Mouse (Mus musculus) erythroblast, adult 5-6 weeks (primary cell): Measurements from ENCODE around the gene Cdt1. TPM values are rescaled to one million over a fixed set of nuclear protein-coding genes. Genes with fewer than 3 reads are reported as not detected.

Experiments
- ATAC-seq: replicated peaks from 2 replicates; pipeline ENCODE4 v1.8.0; 2016; ENCODE audit warnings: moderate number of reproducible peaks, mild to moderate bottlenecking, moderate TSS enrichment, inconsistent platforms; ENCODE audit not compliant: poor library complexity, low FRiP score, severe bottlenecking
- total RNA-seq, 2 experiments: library from RNA; stranded (forward) in 1 of 2; stranded (reverse) in 1 of 2; fragments of 150-400 nt in 1 of 2; fragments of 200-764, 138-1000 nt in 1 of 2; gene quantifications; 2 replicates each; pipeline versions ENCODE4 v1.2.3 to v1.2.4; 2015 to 2017; ENCODE audit warnings: low replicate concordance in 2 of 2

Cdt1 gene
- total RNA-seq, 2 experiments from 2014 or later, result 16.1 to 38.2 TPM

DNA sequence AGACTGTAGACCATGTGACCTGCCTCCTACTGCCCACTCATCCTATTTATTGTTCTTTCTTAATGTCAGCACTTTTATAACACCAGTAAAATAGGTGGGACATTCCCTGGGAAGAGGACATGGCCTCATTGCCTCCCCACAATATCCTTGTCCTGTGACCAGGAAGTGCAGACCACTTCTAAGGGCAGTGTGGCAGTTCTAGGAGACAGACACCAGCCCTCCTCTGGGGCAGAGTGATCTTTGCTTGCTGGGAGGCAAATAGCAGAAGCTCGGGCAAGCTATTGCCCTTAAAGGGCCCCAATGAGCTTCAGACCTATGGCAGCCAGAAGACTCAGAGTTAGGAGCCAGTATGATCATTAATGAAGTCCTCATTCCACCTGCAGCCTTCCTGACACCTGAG, 36.8 kb downstream of the Cdt1 start:
- no peak for ATAC-seq

DNA sequence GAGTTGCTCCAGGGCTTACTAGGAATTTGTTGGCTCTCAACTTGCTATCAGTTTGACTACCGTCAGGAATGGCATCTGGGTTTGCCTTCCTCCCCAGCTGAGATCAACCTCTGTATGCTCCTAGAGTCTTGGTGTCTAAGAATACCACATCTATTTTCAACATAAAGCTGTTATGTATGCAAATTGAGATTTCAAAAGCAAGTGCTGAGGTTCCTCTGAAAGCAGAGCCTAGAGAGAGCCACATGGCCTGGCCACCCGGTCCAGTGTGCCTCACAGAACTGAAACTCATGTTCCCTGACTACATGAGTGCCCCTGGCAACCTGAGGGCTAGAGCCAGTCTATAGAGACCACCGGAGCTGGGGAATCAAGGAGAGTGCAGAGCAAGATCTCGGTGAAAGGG, 37.6 kb downstream of the Cdt1 start:
- ATAC-seq, result no peak

DNA sequence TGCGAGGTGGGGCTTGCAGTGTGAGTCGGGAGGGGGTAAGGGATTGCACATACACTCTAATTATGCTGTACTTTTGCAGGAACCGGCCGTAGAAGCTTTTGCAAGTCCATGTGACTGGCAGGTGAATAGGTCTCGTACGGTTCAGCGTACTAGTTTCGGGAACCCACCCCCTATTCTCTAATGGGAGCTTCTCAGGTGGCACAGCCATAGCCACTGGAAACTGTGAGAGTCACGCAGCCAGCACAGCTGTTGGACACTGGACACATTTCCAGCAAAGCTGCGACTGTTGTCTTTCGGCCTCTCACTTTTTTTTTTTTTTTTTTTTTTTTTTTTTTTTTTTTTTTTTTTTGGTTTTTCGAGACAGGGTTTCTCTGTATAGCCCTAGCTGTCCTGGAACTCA, 39.0 kb downstream of the Cdt1 start:
- no peak for ATAC-seq

DNA sequence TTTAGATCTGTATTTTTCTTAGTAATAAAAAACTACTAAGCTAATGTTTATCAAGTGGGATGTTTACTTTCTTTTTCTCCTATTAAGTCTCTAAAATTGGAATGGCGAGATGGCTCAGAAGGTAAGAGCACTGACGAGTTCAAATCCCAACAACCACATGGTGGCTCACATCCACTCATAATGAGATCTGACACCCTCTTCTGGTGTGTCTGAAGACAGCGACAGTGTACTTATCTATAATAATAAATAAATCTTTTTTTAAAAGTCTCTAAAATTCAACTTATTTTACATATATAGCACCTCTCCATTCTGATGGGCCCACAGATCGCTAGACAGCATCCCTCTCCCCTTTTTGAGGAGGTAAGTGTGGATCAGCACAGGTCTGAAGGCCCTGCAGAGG, 42.4 kb downstream of the Cdt1 start:
- ATAC-seq, result no peak

DNA sequence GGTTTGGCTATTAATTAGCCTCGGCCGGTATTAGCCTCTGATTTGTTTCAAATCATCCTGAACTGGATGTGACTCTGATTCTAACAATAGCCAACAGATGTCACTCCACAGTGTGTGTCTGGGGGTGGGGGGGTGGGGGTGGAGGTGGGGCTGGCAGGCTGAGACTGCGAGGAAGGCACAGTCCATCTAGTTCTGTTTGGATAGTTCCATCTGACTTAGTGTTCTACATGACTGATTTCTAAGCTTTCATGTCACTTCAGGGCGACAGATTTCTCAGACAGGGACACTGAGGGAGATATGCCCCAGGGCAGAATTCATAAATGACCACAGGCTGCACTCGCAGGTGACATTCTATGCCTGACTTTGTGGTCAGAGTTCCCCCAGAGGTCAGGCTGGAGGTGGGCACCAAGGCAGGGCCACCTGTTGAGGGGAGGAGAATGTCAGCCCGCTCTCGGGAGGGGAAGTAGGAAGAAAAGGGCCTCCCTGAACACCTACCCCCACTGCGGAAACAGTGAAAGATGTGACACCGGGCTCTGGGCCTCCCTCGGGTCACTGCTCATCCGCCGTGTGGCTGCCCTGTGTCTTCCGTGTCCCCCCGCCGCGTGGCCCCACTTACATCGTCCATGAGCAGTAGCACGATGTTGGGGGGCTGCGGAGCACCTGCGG, 42.9 kb downstream of the Cdt1 start:
- no peak for ATAC-seq

DNA sequence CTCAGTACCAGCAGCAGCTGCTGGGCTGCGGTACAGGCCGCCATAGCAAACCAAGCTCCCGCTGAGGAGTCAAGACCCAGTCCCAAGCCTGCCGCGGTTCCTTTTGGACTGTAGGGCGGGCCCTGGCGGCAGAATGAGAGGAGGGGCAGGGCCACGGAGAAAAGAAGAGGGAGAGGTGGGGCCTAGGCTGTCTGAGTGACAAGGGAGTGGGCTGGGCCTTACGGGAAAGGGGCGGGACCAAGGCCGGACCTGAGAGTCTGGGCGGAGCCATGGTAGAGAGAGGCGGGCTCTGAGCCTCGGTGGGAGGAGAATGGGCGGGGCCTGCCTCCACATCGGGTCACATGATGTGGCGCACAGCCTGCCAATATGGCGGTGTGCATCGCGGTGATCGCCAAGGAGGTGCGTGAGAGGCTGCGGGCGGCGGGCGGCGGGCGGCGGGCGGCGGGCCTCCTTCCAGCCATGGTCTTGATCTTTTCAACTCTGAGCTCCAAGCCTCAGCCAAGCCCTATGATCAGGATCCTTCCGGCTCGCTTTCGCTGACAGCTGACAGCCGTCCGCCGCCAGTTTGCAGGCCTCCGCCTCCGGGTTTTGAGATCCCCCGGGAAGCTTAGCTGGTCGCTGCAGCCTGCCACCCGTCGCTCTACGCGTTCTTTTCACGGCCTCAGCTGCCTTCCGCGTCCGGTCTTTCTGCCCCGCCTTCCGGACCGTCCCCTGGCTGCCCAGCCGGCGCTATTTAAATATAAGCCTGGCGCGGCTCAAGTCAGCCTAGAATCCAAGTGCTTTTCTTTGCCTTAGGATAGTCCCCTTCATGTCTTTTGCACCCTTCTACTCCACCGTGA, 43.7 kb downstream of the Cdt1 start, which contains the start of the genes Galns and Trappc2l:
Galns (minus strand) TSS at position 169 of the 839 bp plus-strand sequence.
Trappc2l (plus strand) TSS at position 346 of the 839 bp plus-strand sequence.
- ATAC-seq, result peak; percentile 94

DNA sequence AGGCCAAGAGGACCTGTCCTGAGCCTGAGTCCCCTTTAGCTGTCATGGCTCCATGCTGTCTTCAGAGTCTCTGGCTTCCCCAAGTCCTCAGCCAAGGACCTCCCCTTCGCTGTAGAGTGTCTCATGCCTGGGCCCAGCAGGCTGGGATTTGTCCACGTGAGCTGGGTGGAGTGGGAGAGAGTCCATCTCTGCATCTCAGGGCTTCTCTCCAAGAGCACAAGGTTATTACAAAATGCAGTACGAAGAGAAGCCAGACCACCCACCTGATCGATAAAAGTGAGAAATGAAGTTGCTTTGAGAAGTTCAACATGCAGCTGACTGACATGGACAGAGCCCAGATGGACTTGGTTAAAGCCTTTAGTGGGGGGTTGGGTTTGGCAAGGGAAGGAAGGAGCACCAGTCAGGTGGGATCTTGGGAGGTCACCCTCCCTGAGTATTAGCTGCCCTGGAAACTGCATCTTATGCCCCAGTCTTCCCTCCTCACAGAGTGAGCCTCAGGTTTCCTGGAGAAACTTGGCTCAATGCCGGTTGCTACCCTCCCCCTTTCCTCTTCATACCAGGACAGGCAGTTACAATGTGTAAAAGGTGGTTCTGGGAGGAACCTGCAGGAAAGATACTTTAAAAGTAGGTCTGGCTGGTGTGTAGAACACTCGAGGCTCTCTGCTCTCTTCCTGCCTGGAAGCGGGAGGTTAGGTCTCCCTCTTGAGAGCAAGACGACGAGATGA, 48.5 kb downstream of the Cdt1 start:
- no peak for ATAC-seq

DNA sequence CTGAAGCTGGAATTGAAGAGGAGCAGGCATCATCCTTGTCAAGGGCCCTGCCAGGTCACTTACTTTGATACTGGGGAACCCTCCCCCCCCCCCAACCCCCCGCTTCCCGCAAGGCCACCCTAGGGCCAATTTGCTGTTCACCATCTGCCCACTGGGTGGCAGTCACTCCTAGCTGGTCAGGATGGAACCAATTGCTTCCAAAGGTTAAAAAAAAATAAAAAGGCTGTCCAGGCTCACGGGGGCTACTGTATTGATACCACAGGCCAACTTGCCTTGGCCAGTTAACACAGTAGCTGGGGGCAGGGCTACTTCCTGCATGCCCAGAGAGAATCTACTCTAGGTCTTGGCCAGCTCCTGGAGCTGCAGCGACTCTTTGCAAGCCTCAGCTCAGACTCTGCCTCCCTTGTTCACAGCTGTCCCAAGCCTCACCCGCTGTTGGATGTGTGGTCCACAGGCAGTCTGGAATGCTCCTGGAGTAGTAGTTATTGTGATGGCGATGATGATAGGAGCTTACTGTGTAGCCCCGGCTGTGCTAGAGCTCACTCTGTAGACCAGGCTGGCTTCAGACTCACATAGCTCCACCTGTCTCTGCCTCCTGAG, 50.2 kb downstream of the Cdt1 start:
- peak; percentile 50 for ATAC-seq

DNA sequence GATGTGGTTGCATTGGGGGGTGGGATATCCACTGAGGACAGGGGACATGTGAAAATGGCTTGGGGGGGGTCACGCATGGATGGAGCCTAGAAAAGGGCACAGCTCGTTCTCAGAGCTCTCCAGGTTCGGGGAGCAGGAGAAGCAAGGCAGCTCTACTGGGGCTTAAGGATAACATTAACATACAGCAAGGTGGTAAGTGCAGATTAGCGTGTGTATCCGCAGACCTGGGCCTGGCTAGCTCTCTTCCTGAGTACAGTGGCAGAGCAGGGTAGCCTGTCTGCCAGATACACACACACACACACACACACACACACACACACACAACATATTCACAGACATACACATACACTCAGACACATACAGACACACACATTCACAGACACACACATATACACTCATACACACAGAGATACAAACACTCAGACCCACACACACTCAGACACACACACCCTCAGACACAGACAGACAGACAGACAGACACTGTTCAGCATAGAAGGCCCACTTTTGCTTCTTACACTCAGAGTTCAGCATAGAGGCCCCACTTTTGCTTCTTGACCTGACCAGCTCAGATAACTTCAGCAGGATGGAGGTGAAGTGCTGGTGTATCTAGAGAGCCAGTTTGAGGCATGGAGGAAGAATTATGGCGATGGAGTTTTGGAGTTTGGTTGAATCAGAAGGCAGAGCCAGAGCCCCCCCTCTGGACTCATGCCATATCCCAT, 51.0 kb downstream of the Cdt1 start:
- peak; percentile 85 for ATAC-seq

DNA sequence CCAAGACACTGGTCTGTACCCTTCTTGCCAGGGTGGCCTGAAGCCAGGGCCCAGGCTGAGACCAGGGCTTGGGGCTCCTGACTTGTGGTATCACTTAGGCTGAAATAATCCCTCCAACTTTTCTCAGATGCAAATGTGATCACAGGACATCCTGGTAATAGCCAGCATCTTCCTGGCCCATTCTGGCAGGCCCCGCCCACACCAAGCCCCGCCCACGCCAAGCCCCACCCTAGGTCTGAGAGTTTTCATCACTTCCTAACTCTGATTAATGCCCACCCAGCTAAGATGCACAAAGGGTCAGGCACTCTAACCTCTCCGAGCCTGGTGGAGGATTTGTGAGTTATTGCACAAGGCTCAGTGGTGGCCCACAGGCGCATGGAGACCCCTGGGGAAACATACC, 52.6 kb downstream of the Cdt1 start:
- ATAC-seq, result no peak

DNA sequence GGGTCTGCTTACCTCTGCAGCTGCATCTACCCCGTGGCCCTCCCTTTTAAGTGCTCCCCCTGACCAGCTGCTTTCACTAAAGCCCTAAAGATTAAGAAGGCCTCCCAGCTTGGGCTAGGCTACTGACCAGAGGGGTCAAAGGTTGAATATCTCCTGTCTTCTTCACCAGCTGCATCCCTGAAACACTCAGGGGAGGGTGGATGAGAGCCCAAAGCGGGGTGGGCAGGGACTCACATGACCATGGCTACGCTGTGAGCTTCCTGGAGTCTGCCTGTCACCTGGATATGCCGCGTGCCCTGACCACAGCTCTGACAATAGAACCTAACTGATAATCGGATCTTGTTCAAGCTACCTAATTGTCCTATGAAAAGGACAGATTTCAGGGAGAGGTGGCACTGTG, 54.9 kb downstream of the Cdt1 start, which contains the start of gene Pabpn1l:
Pabpn1l (minus strand) TSS at position 13 of the 400 bp plus-strand sequence.
- no peak for ATAC-seq

Other genes with a start within 250 kb of the Cdt1 start
- gene Trhr2, start 207.3 kb upstream of the Cdt1 start, total RNA-seq (2015; ENCODE audit: low replicate concordance), result not detected in 2 replicates
- gene Trhr2, start 207.3 kb upstream of the Cdt1 start, total RNA-seq (2017; ENCODE audit: low replicate concordance), result not detected in 2 replicates
- 10.8 and 14.2 TPM in 2 replicates for gene Zc3h18, start 191.4 kb upstream of the Cdt1 start, total RNA-seq (2015; ENCODE audit: low replicate concordance)
- 22.2 and 31.5 TPM in 2 replicates for gene Zc3h18, start 191.4 kb upstream of the Cdt1 start, total RNA-seq (2017; ENCODE audit: low replicate concordance)
- gene Il17c, start 146.0 kb upstream of the Cdt1 start, total RNA-seq (2015; ENCODE audit: low replicate concordance), result not detected in 2 replicates
- not detected in 2 replicates for gene Il17c, start 146.0 kb upstream of the Cdt1 start, total RNA-seq (2017; ENCODE audit: low replicate concordance)
- 105 and 126 TPM in 2 replicates for gene Cyba, start 135.1 kb upstream of the Cdt1 start, total RNA-seq (2015; ENCODE audit: low replicate concordance)
- 42.8 and 52.6 TPM in 2 replicates for gene Cyba, start 135.1 kb upstream of the Cdt1 start, total RNA-seq (2017; ENCODE audit: low replicate concordance)
- 0.84 TPM in 1 of 2 replicates, not detected in the other for gene Mvd, start 124.6 kb upstream of the Cdt1 start, total RNA-seq (2015; ENCODE audit: low replicate concordance)
- 0.84 and 1.3 TPM in 2 replicates for gene Mvd, start 124.6 kb upstream of the Cdt1 start, total RNA-seq (2017; ENCODE audit: low replicate concordance)
- gene Snai3, start 107.3 kb upstream of the Cdt1 start, total RNA-seq (2015; ENCODE audit: low replicate concordance), result 1.0 TPM in 1 of 2 replicates, not detected in the other
- gene Snai3, start 107.3 kb upstream of the Cdt1 start, total RNA-seq (2017; ENCODE audit: low replicate concordance), result not detected in 2 replicates
- 9.0 and 12.9 TPM in 2 replicates for gene Rnf166, start 92.0 kb upstream of the Cdt1 start, total RNA-seq (2015; ENCODE audit: low replicate concordance)
- gene Rnf166, start 92.0 kb upstream of the Cdt1 start, total RNA-seq (2017; ENCODE audit: low replicate concordance), result 7.9 and 8.1 TPM in 2 replicates
- 3.8 and 29.4 TPM in 2 replicates for gene Ctu2, start 91.9 kb upstream of the Cdt1 start, total RNA-seq (2015; ENCODE audit: low replicate concordance)
- gene Ctu2, start 91.9 kb upstream of the Cdt1 start, total RNA-seq (2017; ENCODE audit: low replicate concordance), result 7.5 and 7.8 TPM in 2 replicates
- 12.1 and 17.1 TPM in 2 replicates for gene Piezo1, start 16.7 kb upstream of the Cdt1 start, total RNA-seq (2015; ENCODE audit: low replicate concordance)
- 14.7 and 23.0 TPM in 2 replicates for gene Piezo1, start 16.7 kb upstream of the Cdt1 start, total RNA-seq (2017; ENCODE audit: low replicate concordance)
- gene Aprt, start 8.9 kb downstream of the Cdt1 start, total RNA-seq (2015; ENCODE audit: low replicate concordance), result 77.1 and 85.7 TPM in 2 replicates
- 20.6 and 30.2 TPM in 2 replicates for gene Aprt, start 8.9 kb downstream of the Cdt1 start, total RNA-seq (2017; ENCODE audit: low replicate concordance)
- gene Galns, start 43.4 kb downstream of the Cdt1 start, total RNA-seq (2015; ENCODE audit: low replicate concordance), result 8.6 and 23.2 TPM in 2 replicates
- 8.6 and 15.5 TPM in 2 replicates for gene Galns, start 43.4 kb downstream of the Cdt1 start, total RNA-seq (2017; ENCODE audit: low replicate concordance)
- 17.7 and 26.8 TPM in 2 replicates for gene Trappc2l, start 43.6 kb downstream of the Cdt1 start, total RNA-seq (2015; ENCODE audit: low replicate concordance)
- 9.1 and 10.2 TPM in 2 replicates for gene Trappc2l, start 43.6 kb downstream of the Cdt1 start, total RNA-seq (2017; ENCODE audit: low replicate concordance)
- gene Pabpn1l, start 54.7 kb downstream of the Cdt1 start, total RNA-seq (2015; ENCODE audit: low replicate concordance), result not detected in 2 replicates
- not detected in 2 replicates for gene Pabpn1l, start 54.7 kb downstream of the Cdt1 start, total RNA-seq (2017; ENCODE audit: low replicate concordance)
- 10.9 and 13.1 TPM in 2 replicates for gene Cbfa2t3, start 131.1 kb downstream of the Cdt1 start, total RNA-seq (2015; ENCODE audit: low replicate concordance)
- gene Cbfa2t3, start 131.1 kb downstream of the Cdt1 start, total RNA-seq (2017; ENCODE audit: low replicate concordance), result 10.9 and 13.8 TPM in 2 replicates
- 3.3 TPM in 1 of 2 replicates, not detected in the other for gene Acsf3, start 207.5 kb downstream of the Cdt1 start, total RNA-seq (2015; ENCODE audit: low replicate concordance)
- gene Acsf3, start 207.5 kb downstream of the Cdt1 start, total RNA-seq (2017; ENCODE audit: low replicate concordance), result 1.7 and 5.2 TPM in 2 replicates